Comparison of ENCODE assay signal across 12 mouse cellular contexts in genomic region chr16:58354551-58354950, GRCm38 (mm10). TPM values are rescaled to one million over a fixed set of nuclear protein-coding genes. Genes with fewer than 3 reads are reported as not detected.
A peak's percentile ranks its signal among the peaks of the same experiment; 100 is the strongest.
DNase-seq lines count a peak whose midpoint lies in the region; ATAC-seq lines count a peak whose summit lies in the region.
"Had no signal": no experiment of that assay in that cellular context is flagged by ENCODE, and none has a peak within 500 bp of the region (broad histone marks: within the 10 kb centered on the region; RNA-seq: fewer than 3 reads in every experiment).

No protein-coding gene starts in this region.

- no peak overlapping the region for H3K4me3 ChIP-seq in embryonic facial prominence, embryonic 14.5 days (ENCODE audit: low read depth, low read length)
- H3K4me3 ChIP-seq in embryonic facial prominence, embryonic 10.5 days = no peak overlapping the region
- no peak overlapping the region for H3K4me3 ChIP-seq in liver, embryonic 11.5 days (ENCODE audit: low read depth, low read length)

- H3K27ac ChIP-seq in embryonic facial prominence, embryonic 14.5 days (replicated peaks; ENCODE audit: low read depth, low read length) = no peak overlapping the region
- H3K27ac ChIP-seq in embryonic facial prominence, embryonic 10.5 days (replicated peaks) = no peak overlapping the region
- no peak overlapping the region for H3K27ac ChIP-seq in liver, embryonic 11.5 days (ENCODE audit: low read depth, low read length)
- H3K27ac ChIP-seq: liver, embryonic 14.5 days had no signal

- peak; percentile 49 for DNase-seq in embryonic facial prominence, embryonic 14.5 days (ENCODE audit: low spot score)
- DNase-seq in embryonic facial prominence, embryonic 10.5 days (ENCODE audit: low spot score) = no peak
- DNase-seq in kidney, postnatal 36 days = peak; percentile 10 to 34
- DNase-seq in kidney, adult 11 months = no peak
- DNase-seq in urinary bladder, postnatal 14 days (ENCODE audit: low spot score) = peak; percentile 20
- no peak for DNase-seq in urinary bladder, adult 2 months (ENCODE audit: low spot score)
- no peak for DNase-seq in liver, embryonic 11.5 days (ENCODE audit: low spot score)
- no peak for DNase-seq in urinary bladder, postnatal 10 days (ENCODE audit: low spot score)
- DNase-seq: cerebellum, adult 9-11 months; thymus, postnatal 4 days had no signal

- no peak for ATAC-seq in embryonic facial prominence, embryonic 14.5 days (ENCODE audit: low read depth)
- no peak for ATAC-seq in liver, embryonic 11.5 days (replicated peaks; ENCODE audit: low FRiP score)
- ATAC-seq: midbrain, embryonic 16.5 days had no signal

- H3K4me2 ChIP-seq in embryonic facial prominence, embryonic 14.5 days (ENCODE audit: low read depth, low read length) = no peak overlapping the region
- no peak overlapping the region for H3K4me2 ChIP-seq in liver, embryonic 11.5 days

- no peak overlapping the region for H3K9ac ChIP-seq in embryonic facial prominence, embryonic 14.5 days (ENCODE audit: low read depth, low read length)
- no peak overlapping the region for H3K9ac ChIP-seq in liver, embryonic 11.5 days (ENCODE audit: low read depth, low read length)
- H3K9ac ChIP-seq: liver, embryonic 14.5 days had no signal

- H3K9me3 ChIP-seq in embryonic facial prominence, embryonic 14.5 days (ENCODE audit: control insufficient read depth, low read length) = no peaks in the 10 kb centered on the region
- no peaks in the 10 kb centered on the region for H3K9me3 ChIP-seq in embryonic facial prominence, embryonic 10.5 days
- H3K9me3 ChIP-seq in liver, embryonic 11.5 days (ENCODE audit: control insufficient read depth, low read length) = no peaks in the 10 kb centered on the region

- H3K36me3 ChIP-seq in embryonic facial prominence, embryonic 14.5 days (ENCODE audit: control insufficient read depth, insufficient read depth, low read length) = no peaks in the 10 kb centered on the region
- no peaks in the 10 kb centered on the region for H3K36me3 ChIP-seq in embryonic facial prominence, embryonic 10.5 days (replicated peaks)
- H3K36me3 ChIP-seq in liver, embryonic 11.5 days (ENCODE audit: control insufficient read depth, insufficient read depth, low read length) = no peaks in the 10 kb centered on the region

- 45% methylated on average over 6 of the region's 6 CpGs for WGBS in embryonic facial prominence, embryonic 14.5 days
- WGBS in embryonic facial prominence, embryonic 10.5 days = 74% methylated on average over 6 of the region's 6 CpGs
- 69% methylated on average over 6 of the region's 6 CpGs for WGBS in liver, embryonic 11.5 days

- peaks cover 12% of the 10 kb centered on the region for H3K4me1 ChIP-seq in embryonic facial prominence, embryonic 14.5 days (ENCODE audit: control insufficient read depth, insufficient read depth, low read length)
- H3K4me1 ChIP-seq in embryonic facial prominence, embryonic 10.5 days = peaks cover 10% of the 10 kb centered on the region
- no peaks in the 10 kb centered on the region for H3K4me1 ChIP-seq in liver, embryonic 11.5 days (replicated peaks; ENCODE audit: control insufficient read depth, insufficient read depth, low read length)

- no peaks in the 10 kb centered on the region for H3K27me3 ChIP-seq in embryonic facial prominence, embryonic 14.5 days (replicated peaks; ENCODE audit: control insufficient read depth, insufficient read depth, low read length)
- H3K27me3 ChIP-seq in embryonic facial prominence, embryonic 10.5 days (replicated peaks; ENCODE audit: low read depth, poor library complexity, severe bottlenecking) = no peaks in the 10 kb centered on the region
- no peaks in the 10 kb centered on the region for H3K27me3 ChIP-seq in liver, embryonic 11.5 days (replicated peaks; ENCODE audit: control insufficient read depth, insufficient read depth, low read length)

RNA-seq across cellular contexts. Expression of gene Dcbld2, which starts 53.7 kb away (rescaled TPM):
- polyA plus RNA-seq in embryonic facial prominence, embryonic 14.5 days (2014; fragmentation: Nextera tagmentation; extraction: Ambion mirVana) = 7.9 and 9.2 TPM in 2 replicates
- polyA plus RNA-seq in embryonic facial prominence, embryonic 10.5 days (2016; fragmentation: Nextera tagmentation; extraction: Ambion mirVana) = 6.6 and 7.1 TPM in 2 replicates
- polyA plus RNA-seq in urinary bladder, adult 2 months (2012; rRNA removed) = 23.7 and 33.3 TPM in 2 replicates
- polyA plus RNA-seq in liver, embryonic 11.5 days (2014; fragmentation: Nextera tagmentation; extraction: Ambion mirVana) = 9.1 and 9.4 TPM in 2 replicates

Comparison
In these comparisons a context has a peak if more than half of its experiments do, and no peak if none do; other contexts are left out.
1. DNase-seq: peak in embryonic facial prominence, embryonic 14.5 days (single experiment), kidney, postnatal 36 days (2 of 2) and urinary bladder, postnatal 14 days (single experiment); none in embryonic facial prominence, embryonic 10.5 days (single experiment), kidney, adult 11 months (single experiment), urinary bladder, adult 2 months (single experiment), liver, embryonic 11.5 days (single experiment) and urinary bladder, postnatal 10 days (single experiment).